Mouse (Mus musculus) cerebellum, postnatal 10 days (tissue): ENCODE results near the gene Arnt2.

ENCODE experiments used
- DNase-seq, 2 experiments: peaks; one replicate each; pipeline ENCODE4 v3.0.0; 2021; ENCODE audit warnings: mixed read lengths in 2 of 2

Arnt2 gene

GRCm38 (mm10) chr7:84284974-84285373 is 125.0 kb downstream of the Arnt2 start:
- DNase-seq: no peak

GRCm38 (mm10) chr7:84282231-84282630 is 127.7 kb downstream of the Arnt2 start:
- no peak for DNase-seq

DNA sequence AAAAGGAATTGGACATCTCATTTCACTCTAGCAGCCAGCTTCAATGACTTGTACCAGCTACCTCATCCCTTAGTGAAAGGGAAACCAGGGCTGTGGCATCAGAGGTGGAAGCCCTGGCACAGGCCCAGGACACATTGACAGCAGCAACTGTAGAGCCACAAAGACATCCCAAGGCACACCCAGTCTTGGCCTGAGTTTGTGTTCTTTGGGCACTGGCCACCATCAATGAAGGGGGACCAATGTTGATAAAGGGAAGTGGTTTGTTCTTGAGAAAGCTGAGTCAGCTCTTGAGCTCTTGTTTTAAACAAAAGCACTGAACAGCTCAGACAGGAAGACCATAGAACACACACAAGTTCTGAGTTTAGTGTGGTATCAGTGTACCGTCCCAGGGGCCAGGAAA is 130.7 kb downstream of the Arnt2 start:
- DNase-seq: peak in 1 of 2 experiments; percentile 19

- no peak for DNase-seq
Measured at GRCm38 (mm10) chr7:84275312-84275711, 134.7 kb downstream of the Arnt2 start.

DNA sequence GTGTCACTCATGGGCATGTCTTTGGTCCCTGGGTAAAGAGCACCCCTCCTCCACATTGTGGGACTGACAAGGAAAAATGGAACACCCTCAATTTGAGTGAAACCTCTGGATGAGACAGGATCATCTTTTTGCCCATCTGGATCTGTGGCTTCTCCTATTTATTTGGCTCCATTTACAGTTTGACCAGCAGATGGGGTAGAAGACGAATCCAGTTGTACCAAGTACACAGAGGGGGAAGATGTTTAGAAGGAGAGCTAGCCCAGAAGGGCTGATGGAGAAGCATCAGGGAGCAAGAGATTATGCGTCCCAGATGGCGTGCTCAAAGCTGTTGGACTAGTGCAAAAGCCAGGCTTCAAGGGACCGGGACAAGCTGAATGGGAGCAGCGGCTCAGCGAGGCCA is 136.0 kb downstream of the Arnt2 start:
- DNase-seq: no peak

DNA sequence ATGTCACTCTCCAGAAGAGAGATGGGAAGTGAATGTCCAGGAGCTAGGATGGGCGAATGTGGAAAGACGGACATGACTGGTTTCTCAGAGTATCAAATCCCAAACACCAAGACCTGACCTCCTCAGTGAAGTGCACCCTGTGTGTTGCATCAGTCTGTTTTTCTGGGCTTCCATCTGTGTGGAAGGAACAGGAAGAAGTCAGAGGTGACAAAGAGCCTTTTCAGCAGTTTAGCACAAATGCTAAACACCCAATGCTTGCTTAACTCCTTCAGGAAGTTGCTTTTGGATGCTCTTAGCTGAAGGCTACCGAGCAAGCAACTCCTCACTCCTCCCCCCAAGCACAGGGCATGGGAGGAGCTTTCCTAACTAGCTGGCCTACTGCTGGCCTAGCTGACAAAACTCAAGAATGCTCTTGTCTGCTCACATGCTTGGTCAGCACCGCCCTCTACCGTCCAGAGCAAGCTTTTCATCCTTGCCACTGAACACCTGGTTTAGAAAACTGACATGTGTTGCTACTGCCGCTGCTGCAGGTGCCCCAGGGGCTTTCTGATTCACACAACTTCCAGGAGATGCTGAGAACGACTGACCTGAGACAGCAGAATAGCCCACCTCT is 137.7 kb downstream of the Arnt2 start:
- peak; percentile 87 for DNase-seq

GRCm38 (mm10) chr7:84271429-84271828 is 138.5 kb downstream of the Arnt2 start:
- no peak for DNase-seq

GRCm38 (mm10) chr7:84263466-84263865 is 146.5 kb downstream of the Arnt2 start:
- no peak for DNase-seq

GRCm38 (mm10) chr7:84261341-84261740 is 148.6 kb downstream of the Arnt2 start:
- DNase-seq: peak; percentile 39 to 43

- peak; percentile 59 to 68 for DNase-seq
Measured at GRCm38 (mm10) chr7:84260401-84260800, 149.6 kb downstream of the Arnt2 start.

- DNase-seq: no peak
Measured at GRCm38 (mm10) chr7:84259309-84259985, 150.5 kb downstream of the Arnt2 start.

- DNase-seq: no peak
Measured at GRCm38 (mm10) chr7:84256661-84257060, 153.3 kb downstream of the Arnt2 start.

DNA sequence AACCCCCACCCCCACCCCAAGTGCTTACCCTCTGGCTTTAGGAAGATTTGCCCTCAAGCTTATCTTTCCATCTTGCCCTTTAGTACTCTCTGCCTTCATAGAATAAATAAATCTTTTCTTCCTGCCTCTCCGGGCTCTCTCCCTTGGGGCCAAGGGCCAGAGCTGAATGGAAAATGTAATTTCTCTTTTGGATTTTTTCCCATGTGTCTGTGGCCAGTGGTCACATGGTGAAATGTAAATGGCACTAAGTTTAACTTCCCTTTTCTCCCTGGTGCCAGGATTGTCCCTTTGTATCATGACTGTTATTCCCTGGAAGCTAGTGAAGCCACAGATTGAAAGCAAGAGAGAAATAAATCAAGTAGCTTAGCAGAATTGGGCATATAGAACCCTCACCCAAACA is 153.7 kb downstream of the Arnt2 start:
- DNase-seq: no peak

- no peak for DNase-seq
Measured at GRCm38 (mm10) chr7:84254916-84255315, 155.1 kb downstream of the Arnt2 start.

GRCm38 (mm10) chr7:84254311-84254710 is 155.7 kb downstream of the Arnt2 start:
- DNase-seq: no peak

GRCm38 (mm10) chr7:84251667-84252066 is 158.3 kb downstream of the Arnt2 start:
- DNase-seq: no peak

GRCm38 (mm10) chr7:84250736-84251135 is 159.2 kb downstream of the Arnt2 start:
- DNase-seq: no peak

DNA sequence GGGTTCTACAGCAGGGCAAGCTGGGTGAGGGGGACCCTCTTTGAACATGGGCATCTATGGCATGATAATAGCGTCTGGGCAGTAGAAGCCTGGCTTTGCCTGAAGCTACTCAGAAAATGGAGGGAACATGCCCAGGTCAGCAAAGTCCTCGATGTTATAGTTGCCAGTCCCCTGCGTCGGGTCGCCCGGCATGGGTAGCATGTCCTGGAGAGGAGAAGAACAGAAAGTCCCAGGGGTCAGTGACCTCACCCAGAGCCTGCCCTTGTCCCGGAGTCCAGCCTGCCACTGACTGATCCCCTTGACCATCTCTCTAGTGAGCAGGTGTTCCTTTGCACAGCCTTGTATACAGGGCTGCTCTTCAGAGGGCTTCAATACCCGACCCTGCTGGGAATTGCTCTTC is 160.0 kb downstream of the Arnt2 start:
- no peak for DNase-seq

- no peak for DNase-seq
Measured at GRCm38 (mm10) chr7:84249381-84249780, 160.6 kb downstream of the Arnt2 start.

GRCm38 (mm10) chr7:84247960-84248665 is 161.9 kb downstream of the Arnt2 start:
- DNase-seq: no peak

DNA sequence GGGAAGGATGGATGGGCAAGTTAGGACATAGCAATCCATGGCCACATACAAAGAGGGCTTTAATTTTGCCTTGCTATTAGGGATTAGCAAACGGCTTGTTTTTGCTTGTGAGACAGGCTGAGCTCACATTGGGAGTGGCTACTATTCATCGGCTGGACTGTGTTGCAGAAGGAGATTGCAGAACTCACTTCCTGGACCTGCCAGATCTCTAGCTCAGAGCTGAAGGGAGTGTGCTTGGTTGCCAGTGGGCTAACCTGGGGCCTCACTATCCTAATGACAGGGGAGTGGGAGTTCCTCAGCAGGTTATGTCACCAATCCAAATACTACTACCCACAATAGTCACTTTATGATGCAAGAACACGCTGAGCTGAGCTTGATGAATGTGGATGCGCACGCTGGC is 163.1 kb downstream of the Arnt2 start:
- DNase-seq: no peak

DNA sequence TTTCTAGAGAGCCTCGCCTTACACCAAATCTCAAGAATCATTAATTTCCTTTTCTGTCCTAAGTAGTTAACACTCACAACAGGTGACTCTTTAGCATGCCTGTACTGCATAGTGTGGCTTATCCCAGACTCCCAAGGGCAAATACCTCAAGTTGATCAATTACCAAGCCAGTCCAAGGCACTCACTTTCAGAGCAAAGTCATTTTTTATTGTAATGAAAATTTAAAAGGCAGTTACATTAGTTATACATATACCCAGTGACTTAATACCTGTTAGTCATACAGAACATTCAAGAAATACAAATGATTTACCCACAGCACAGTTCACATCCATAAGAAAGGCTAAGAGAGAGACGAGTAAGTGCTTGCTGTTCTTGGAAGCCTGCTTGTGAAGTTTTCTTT is 163.9 kb downstream of the Arnt2 start:
- DNase-seq: no peak

DNA sequence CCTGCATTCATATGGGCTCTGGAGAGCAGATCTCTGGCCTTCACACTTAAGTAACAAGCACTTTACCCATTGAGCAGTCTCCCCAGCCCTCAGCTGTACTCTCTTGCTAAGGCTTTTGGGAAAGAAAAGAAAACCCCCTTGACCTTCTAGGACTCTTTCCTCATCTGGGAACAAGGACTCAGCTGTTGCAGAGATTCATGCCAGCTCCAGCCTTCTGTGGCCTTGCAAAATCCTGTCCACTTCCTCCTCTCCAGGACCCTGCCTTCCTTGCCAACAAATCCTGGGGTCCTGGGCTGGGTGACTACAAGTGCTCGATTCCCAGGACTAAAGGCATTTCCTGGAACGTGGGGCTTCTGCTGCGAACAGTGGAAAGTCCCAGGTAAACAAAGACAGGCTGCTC is 169.6 kb downstream of the Arnt2 start:
- no peak for DNase-seq

DNA sequence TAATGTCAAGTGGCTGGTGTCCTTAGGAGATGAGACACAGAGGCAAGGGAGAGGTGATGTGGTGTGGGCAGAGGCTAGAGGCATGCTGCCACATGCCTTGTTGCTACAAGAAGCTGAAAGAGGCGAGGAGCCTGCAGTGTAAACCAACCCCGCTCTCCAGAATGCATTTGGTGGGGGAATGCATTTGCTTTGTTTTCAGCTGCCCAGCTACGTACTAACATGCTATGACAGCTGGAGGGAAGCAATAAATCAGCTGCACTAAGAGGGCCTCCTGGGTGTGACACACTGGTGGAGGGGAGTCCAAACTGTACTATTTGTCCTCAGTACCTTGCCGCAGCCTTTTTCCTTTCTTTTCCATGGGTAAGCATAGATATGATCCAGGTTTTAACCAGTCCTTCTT is 172.3 kb downstream of the Arnt2 start:
- DNase-seq: no peak
